Mouse (Mus musculus) splenic B cell, adult 2 months (primary cell): Measurements from ENCODE around the gene Map2k7.

Source experiments
- DNase-seq: peaks from one replicate; pipeline ENCODE4 v3.0.0-alpha.2; 2011; ENCODE audit warnings: low read depth, low spot score
- H3K27me3 ChIP-seq: 2 replicates; pipeline ENCODE4 v1.6.1; 2012; ENCODE audit warnings: mild to moderate bottlenecking, low read length, moderate library complexity, mixed read lengths; ENCODE audit not compliant: control insufficient read depth, poor library complexity, insufficient read depth, severe bottlenecking
- H3K36me3 ChIP-seq: 2 replicates; pipeline ENCODE4 v1.6.1; 2012; ENCODE audit warnings: mild to moderate bottlenecking, low read length, moderate library complexity, mixed read lengths; ENCODE audit not compliant: control insufficient read depth, poor library complexity, insufficient read depth, severe bottlenecking

Map2k7 gene

GRCm38 (mm10) chr8:4214006-4214980, 24.2 kb upstream of the Map2k7 start:
- H3K36me3 ChIP-seq, result no peaks in the 10 kb centered on the region
- DNase-seq, result peak; percentile 63

GRCm38 (mm10) chr8:4216296-4216695, 22.2 kb upstream of the Map2k7 start:
- Histone ChIP-seq H3K36me3 (no peaks in the 10 kb centered on the region), H3K27me3 (no peaks in the 10 kb centered on the region)
- no peak for DNase-seq

More at GRCm38 (mm10) chr8:4214006-4214980, 24.2 kb upstream of the Map2k7 start:
- no peaks in the 10 kb centered on the region for H3K27me3 ChIP-seq

- peak; percentile 5 for DNase-seq
- H3K27me3 ChIP-seq, result no peaks in the 10 kb centered on the region
- H3K36me3 ChIP-seq, result no peaks in the 10 kb centered on the region
These were observed 21.5 kb upstream of the Map2k7 start, which contains the start of gene Prr36 for GRCm38 (mm10) chr8:4216791-4217621. TSS of gene Prr36 (minus strand) at chr8:4217459.

DNA sequence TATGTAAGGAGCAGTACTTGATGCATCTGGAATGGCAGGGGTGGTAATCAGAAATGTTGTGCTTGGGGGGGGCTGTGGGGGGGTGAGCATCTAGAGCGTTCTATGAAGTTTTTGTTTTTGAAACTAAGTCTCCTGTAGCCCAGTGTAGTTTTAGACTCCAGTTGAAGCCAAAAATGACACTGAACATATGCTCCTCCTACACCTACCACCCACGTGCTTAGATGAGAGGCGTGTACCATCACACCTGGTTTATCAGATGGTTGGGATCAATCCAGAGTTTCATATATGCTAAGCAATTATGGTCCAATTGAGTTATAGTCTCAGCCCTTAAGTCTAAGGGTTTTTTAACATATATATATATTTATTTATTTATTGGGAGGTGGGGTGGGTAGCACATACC, 18.9 kb upstream of the Map2k7 start:
- no peaks in the 10 kb centered on the region for H3K36me3 ChIP-seq
- no peak for DNase-seq
- H3K27me3 ChIP-seq, result no peaks in the 10 kb centered on the region

GRCm38 (mm10) chr8:4222059-4222458, 16.5 kb upstream of the Map2k7 start:
- DNase-seq, result no peak
- no peaks in the 10 kb centered on the region for H3K27me3 ChIP-seq
- H3K36me3 ChIP-seq, result no peaks in the 10 kb centered on the region

GRCm38 (mm10) chr8:4226323-4226722, 12.2 kb upstream of the Map2k7 start:
- Histone ChIP-seq H3K36me3 (no peaks in the 10 kb centered on the region), H3K27me3 (no peaks in the 10 kb centered on the region)
- DNase-seq, result no peak

DNA sequence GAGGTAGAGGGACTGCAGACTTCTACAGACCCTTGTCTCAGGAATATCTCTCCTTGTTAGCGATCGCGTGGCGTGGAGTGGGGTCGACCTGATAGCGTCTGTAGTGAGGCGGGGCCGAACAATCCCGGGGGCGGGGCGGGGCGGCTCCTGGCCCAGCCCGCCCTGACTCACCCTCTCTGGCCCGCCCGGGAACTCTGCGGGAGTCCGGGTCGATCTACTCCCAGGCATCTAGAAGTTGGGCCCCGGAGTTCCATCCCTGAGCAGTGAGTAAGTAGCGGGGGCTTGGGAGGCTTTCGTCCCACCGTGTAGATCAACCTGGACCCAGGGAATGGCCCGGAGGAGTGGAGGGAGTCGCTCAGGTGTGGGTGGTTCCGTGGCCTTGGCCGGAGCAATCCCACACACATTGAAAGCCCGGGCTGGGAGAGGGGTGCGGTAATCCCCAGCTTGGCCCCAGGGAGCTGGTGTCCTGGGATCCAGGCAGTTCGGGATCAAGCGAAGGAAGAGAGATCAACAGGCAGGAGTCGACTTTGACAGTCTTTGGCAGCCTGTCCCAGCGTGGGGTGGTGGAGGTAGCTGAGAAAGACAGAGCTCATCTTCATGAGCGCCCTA, 11.7 kb upstream of the Map2k7 start, which contains the start of gene Lrrc8e:
Lrrc8e (plus strand) TSS at position 89 of the 609 bp plus-strand sequence.
- H3K36me3 ChIP-seq, result no peaks in the 10 kb centered on the region

DNA sequence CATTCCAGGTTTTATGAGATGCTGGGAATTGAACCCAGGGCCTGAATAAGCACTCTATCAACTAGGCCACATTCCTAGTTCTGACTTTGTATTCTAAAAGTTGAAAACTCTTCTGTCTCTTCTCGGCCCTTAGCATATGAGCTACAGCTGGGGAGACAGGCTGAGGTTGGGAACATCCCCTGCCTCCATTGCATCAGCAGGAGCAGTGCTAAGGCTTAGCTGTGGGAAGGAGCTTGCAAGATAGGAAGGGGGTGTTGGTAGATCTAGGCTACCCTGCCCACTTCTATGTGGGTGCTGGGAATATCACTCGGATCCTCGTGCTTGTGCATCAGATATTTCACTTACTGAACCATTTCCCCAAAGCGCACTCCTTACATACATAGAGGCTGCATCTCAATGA, 10.6 kb upstream of the Map2k7 start:
- Histone ChIP-seq H3K27me3 (no peaks in the 10 kb centered on the region), H3K36me3 (no peaks in the 10 kb centered on the region)
- no peak for DNase-seq

More for the DNA sequence above, 11.7 kb upstream of the Map2k7 start, which contains the start of gene Lrrc8e:
- no peak for DNase-seq
- H3K27me3 ChIP-seq, result no peaks in the 10 kb centered on the region

DNA sequence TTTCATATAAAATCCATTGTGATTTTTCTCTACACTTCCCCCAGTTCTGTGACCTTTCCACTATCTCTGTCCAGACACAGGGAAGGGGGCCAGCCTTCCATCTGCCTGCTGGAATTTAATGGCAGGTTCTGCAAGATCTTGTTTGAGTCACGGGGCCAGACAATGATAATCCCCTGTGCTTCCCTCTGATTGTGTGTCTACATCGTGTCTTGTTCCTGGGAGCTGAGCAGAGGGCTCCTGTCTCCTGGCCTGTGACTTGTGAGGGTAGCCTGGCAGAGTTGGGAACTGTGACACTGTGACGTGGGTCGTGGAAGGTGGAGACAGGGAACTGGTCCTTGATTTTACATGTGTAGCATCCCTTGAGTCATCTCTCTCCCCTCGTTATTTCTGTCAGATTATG, 8.8 kb upstream of the Map2k7 start:
- Histone ChIP-seq H3K36me3 (no peaks in the 10 kb centered on the region), H3K27me3 (no peaks in the 10 kb centered on the region)
- DNase-seq, result no peak

DNA sequence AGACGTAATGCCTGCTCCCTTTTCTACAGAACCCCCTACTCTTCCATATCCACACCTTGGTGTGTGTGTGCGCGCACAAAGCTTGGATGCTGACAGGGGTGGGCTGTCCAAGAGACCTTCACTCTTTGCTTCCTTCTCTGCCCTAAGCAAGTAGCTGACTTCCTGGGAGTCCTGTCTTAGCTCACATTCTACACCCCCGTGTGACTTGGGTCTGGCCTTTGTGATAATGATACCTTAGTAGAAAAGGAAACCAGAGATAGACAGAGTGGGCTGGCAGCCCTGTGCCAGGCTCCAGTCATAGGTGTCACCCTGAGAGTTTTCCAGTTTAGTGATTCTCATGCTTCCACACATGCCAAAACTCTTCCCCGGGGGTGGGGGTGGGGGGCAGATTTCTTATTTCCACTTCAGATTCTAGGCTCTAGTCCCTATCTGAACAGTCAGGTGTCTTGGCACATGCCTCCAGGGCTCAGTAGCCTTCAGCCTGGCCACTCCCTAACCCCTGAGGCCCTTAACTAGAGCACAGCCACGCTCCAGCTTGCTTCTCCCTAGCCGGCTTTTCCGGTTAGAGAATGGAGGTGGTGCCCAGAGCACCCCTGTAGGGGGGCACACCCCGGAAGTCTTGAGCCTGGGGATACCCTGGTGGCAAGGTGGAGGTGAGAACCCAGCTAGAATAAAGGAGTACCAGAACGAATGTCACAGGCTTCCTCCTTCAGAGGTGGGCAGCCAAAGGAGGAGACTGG, 7.8 kb upstream of the Map2k7 start:
- Histone ChIP-seq H3K36me3 (no peaks in the 10 kb centered on the region), H3K27me3 (no peaks in the 10 kb centered on the region)
- DNase-seq, result no peak

DNA sequence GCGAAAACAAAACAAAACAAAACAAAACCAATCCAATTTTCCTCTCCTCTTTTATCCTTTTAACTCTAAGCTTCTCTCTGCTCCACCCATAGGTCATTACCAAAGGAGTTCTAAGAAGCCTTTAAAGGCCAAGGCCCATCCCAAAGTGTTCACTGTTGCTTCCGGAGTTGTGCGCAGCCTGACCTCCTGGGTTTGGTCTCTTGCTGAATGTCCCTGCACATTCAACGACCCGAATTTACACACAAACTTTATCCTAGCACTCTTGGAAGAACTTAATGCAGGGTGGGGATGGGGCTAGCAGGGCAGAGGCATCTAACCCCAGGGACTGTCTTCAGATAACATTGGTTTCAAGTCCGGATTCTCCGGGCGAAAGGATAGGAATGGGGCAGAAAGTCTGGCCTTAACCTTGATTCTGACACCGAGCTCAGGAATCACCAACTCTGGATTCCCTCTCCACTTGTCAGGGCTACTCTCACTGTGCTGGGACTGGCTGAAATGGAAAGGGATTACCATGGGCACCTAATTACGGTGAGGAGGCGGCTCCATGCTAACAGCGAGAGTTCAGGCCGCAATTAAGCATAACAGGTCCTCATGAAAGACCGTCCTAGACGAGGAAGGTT, 616 bp upstream of the Map2k7 start:
- no peak for DNase-seq
- Histone ChIP-seq H3K27me3 (no peaks in the 10 kb centered on the region), H3K36me3 (peaks cover 3% of the 10 kb centered on the region)

DNA sequence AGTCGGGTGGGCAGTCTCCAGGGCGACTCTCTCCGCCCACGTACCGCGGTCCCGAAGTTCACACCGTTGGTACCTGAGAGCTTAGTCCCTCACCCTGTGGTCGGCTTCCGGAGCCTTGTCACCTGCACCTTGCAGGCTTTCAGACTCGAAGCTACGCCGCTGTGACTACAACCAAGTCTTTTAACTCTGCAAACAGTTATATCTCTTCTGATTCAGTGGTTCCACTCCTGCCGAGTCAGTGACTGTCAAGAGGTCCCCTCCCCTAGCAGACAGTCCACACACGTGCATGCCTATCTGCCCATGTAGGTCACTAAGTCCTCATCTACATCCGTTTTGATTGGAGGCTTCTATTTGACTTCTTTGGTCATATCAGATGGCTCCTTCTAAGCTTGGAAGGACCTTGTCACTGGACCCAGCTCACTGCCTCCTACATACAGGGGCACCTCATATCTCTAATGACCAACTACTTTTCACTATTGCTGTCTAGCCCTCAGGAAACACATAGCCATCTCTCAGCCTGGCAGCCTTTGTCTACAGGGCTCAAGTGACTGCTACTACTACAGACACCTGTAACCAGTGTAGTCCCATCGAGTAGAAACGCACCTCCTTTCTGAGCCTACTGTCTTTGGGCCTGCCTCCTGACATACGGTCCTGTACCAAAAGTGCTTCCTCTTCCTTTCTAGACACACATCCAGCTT, 802 bp downstream of the Map2k7 start:
- Histone ChIP-seq H3K27me3 (no peaks in the 10 kb centered on the region), H3K36me3 (peaks cover 6% of the 10 kb centered on the region)
- no peak for DNase-seq

- Histone ChIP-seq H3K27me3 (no peaks in the 10 kb centered on the region), H3K36me3 (peaks cover 19% of the 10 kb centered on the region)
- no peak for DNase-seq
These were observed 6.5 kb downstream of the Map2k7 start for GRCm38 (mm10) chr8:4245061-4245460.
